Mouse (Mus musculus) heart, embryonic 14.5 days (tissue): ENCODE measurements around the gene Nin. TPM values are rescaled to one million over a fixed set of nuclear protein-coding genes. Genes with fewer than 3 reads are reported as not detected.
"Not testable (repeated sequence)": the region's sequence is repeated elsewhere in the genome, so short reads cannot be mapped to it uniquely, and the experiment has no call there.

ENCODE experiments used
- ATAC-seq: fragments of 200-750 bp; cut with Nextera tagmentation; 2 replicates; pipeline ENCODE4 v1.8.0; 2017; ENCODE audit warnings: low read depth, moderate TSS enrichment; ENCODE audit not compliant: insufficient number of reproducible peaks, insufficient read depth, low FRiP score
- H3K27ac ChIP-seq, 2 experiments: fragments of 200-500 bp in 1 of 2; fragments of 300-500 bp in 1 of 2; sonication (generic) in 1 of 2; replicated peaks in 1 of 2; 2 replicates each; pipeline ENCODE4 v1.5.1; 2012 to 2014; ENCODE audit warnings: low read depth in 2 of 2, low read length in 2 of 2, control low read depth in 1 of 2, mild to moderate bottlenecking in 1 of 2, mixed read lengths in 1 of 2; ENCODE audit not compliant: control insufficient read depth in 1 of 2, insufficient read depth in 1 of 2
- H3K27me3 ChIP-seq: fragments of 300-500 bp; sonication (generic); 2 replicates; pipeline ENCODE4 v1.6.1; 2014; ENCODE audit warnings: mild to moderate bottlenecking, low read length, control low read depth; ENCODE audit not compliant: control insufficient read depth, insufficient read depth
- H3K36me3 ChIP-seq: fragments of 300-500 bp; sonication (generic); 2 replicates; pipeline ENCODE4 v1.6.1; 2014; ENCODE audit warnings: mild to moderate bottlenecking, control low read depth, low read length, mixed read lengths; ENCODE audit not compliant: control insufficient read depth, insufficient read depth
- H3K4me1 ChIP-seq, 2 experiments: fragments of 200-500 bp in 1 of 2; fragments of 300-500 bp in 1 of 2; sonication (generic) in 1 of 2; 2 replicates each; pipeline ENCODE4 v1.6.1; 2012 to 2014; ENCODE audit warnings: low read length in 2 of 2, control low read depth in 1 of 2, mixed read lengths in 1 of 2; ENCODE audit not compliant: control insufficient read depth in 2 of 2, insufficient read depth in 2 of 2
- H3K4me2 ChIP-seq: fragments of 300-500 bp; sonication (generic); 2 replicates; pipeline ENCODE4 v1.6.1; 2014; ENCODE audit warnings: mild to moderate bottlenecking, low read length
- H3K4me3 ChIP-seq, 2 experiments: fragments of 200-500 bp in 1 of 2; fragments of 300-500 bp in 1 of 2; sonication (generic) in 1 of 2; 2 replicates each; pipeline ENCODE4 v1.5.1; 2012 to 2014; ENCODE audit warnings: low read length in 2 of 2, mild to moderate bottlenecking in 2 of 2, control low read depth in 1 of 2, low read depth in 1 of 2, moderate library complexity in 1 of 2; ENCODE audit not compliant: control insufficient read depth in 1 of 2, insufficient read depth in 1 of 2
- H3K9ac ChIP-seq: fragments of 300-500 bp; sonication (generic); 2 replicates; pipeline ENCODE4 v1.6.1; 2014; ENCODE audit warnings: mild to moderate bottlenecking, low read length
- H3K9me3 ChIP-seq: fragments of 300-500 bp; sonication (generic); 2 replicates; pipeline ENCODE4 v1.6.1; 2016; ENCODE audit warnings: low read length, control low read depth; ENCODE audit not compliant: control insufficient read depth
- WGBS: fragments of 180-500 bp; shearing (Covaris S2); extraction: QIAGEN DNeasy Blood & Tissue Kit; methylation state at CpG from one replicate; pipeline ENCODE4 v1.1.7; 2014; 5-methylcytosine and 5-hydroxymethylcytosine counted together
- polyA plus RNA-seq: library from polyadenylated mRNA; unstranded; fragments of >200 nt; fragmentation: Nextera tagmentation; extraction: Ambion mirVana; gene quantifications from 2 replicates; pipeline ENCODE4 v1.2.1, GENCODE M21; 2014

The Nin gene
- polyA plus RNA-seq, 1 experiment from 2014 or later = 10.8 TPM

- Histone ChIP-seq H3K27me3 (no peaks in the 10 kb centered on the region), H3K4me1 (peaks cover 7 to 10% of the 10 kb centered on the region in 2 experiments; a peak in 3 of 4 replicates), H3K4me2 (no peak overlapping the region), H3K36me3 (no peaks in the 10 kb centered on the region), H3K4me3 (no peak overlapping the region), H3K27ac (no peak overlapping the region), H3K9me3 (no peaks in the 10 kb centered on the region), H3K9ac (no peak overlapping the region)
- 84% methylated on average over 6 of the region's 6 CpGs for WGBS
- ATAC-seq = no peak
Observed at GRCm38 (mm10) chr12:70145586-70145985, 32.1 kb upstream of the Nin start.

DNA sequence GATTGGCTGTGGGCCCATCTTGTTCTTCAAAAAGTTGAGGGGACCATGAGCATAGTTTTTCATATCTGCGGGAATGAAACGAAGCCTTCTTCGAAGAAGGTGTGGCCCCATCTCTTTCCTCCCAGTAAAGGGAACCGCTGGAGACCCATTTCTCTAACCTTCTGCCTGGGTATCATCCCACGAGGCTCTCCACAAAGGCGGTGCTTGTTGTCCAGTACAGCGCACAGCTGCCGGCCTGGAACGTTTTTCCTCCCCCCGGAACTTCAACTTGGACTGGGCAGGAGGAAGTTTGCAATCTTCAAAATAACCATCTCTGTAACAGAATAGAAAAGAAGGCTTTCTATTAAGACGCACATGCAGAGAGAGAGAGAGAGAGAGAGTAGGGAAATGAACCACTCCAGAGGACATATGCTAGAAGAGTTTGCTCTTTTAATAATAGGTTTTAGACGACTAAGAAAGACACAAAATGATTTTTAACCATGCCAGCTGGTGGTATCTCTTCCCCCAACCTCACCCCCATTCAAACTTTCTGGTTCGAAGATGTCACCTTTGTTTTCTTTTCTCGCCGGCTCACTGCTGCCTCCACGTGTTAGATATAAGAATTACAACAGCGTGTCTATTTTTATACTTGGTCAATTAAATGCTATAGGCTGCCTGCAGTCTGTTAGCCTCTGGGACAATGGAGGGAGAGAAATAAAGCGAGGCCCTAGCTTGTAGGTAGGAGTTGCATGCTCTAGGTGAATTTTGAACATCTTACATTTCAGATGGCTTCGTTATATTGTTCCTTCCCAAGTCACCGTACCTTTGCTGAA is 31.3 kb upstream of the Nin start:
- Histone ChIP-seq H3K4me1 (peaks cover 7 to 10% of the 10 kb centered on the region in 2 experiments; a peak in 3 of 4 replicates), H3K9ac (no peak overlapping the region), H3K4me3 (no peak overlapping the region), H3K27ac (peak overlapping the region; percentile 56 to 78), H3K4me2 (no peak overlapping the region), H3K9me3 (no peaks in the 10 kb centered on the region), H3K36me3 (no peaks in the 10 kb centered on the region), H3K27me3 (no peaks in the 10 kb centered on the region)
- WGBS = 40% methylated on average over 20 of the region's 20 CpGs
- no peak for ATAC-seq

GRCm38 (mm10) chr12:70144106-70144587 is 30.6 kb upstream of the Nin start:
- H3K9me3 ChIP-seq, H3K4me2 ChIP-seq, H3K36me3 ChIP-seq, H3K27me3 ChIP-seq, H3K4me3 ChIP-seq: not testable (repeated sequence)
- Histone ChIP-seq H3K9ac (peak overlapping the region; percentile 59), H3K27ac (peak overlapping the region; percentile 37 to 78), H3K4me1 (peaks cover 7 to 10% of the 10 kb centered on the region in 2 experiments; a peak in 3 of 4 replicates)
- 0 out of 2 replicates have a peak, but pooled peaks have one; percentile 26 for ATAC-seq
- 2% methylated on average over 3 of the region's 3 CpGs for WGBS

DNA sequence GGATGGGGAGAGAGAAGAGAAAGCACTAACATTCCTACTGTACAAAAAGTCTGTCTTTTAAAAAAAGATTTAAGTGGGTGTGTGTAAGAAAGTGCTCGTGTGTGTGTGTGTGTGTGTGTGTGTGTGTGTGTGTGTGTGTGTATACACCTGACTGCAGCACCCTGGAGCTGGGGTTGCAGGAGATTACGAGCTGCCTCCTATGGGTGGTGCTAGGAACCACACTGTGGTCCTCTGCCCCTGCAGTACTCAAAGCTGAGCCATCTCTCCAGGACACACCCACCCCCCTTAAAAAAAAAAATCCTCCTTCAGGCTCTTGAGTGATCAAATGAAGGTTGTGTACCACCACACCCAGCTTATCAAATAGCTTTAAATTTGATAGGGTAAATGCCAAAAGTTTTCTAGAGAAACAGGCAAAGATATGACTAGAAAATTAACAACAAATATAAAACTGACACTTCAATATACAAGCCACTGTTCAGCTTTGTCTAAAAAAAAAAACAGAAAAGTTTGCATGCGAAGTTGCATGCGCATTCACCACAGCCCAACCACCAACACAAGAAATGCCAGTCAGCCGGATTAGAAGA is 27.6 kb upstream of the Nin start:
- no peaks in the 10 kb centered on the region for H3K36me3 ChIP-seq
- no peak for ATAC-seq
- no peak overlapping the region for H3K4me3 ChIP-seq
- 89% methylated on average over 5 of the region's 5 CpGs for WGBS
- no peaks in the 10 kb centered on the region for H3K27me3 ChIP-seq
- H3K9ac ChIP-seq = no peak overlapping the region
- no peak overlapping the region for H3K4me2 ChIP-seq
- no peak overlapping the region for H3K27ac ChIP-seq
- H3K9me3 ChIP-seq = no peaks in the 10 kb centered on the region
- peaks cover 3 to 5% of the 10 kb centered on the region in 2 experiments; a peak in 3 of 4 replicates for H3K4me1 ChIP-seq

DNA sequence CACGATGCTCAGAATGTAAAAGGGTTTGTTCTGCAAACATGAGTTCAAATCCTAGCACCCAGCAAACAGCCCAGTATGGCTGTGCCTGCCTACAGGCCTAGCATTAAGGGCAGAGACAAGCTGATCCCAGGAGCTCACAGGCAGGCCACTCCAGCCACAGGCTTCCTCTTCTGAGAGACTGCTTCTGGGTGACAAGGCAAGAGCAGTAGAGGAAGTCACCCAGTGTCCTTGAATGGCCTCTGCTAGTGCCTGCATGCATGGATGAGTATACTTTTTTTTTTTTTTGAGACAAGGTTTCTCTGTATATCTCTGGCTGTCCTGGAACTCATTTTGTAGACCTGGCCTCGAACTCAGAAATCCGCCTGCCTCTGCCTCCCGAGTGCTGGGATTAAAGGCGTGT is 27.0 kb upstream of the Nin start:
- H3K9ac ChIP-seq = no peak overlapping the region

DNA sequence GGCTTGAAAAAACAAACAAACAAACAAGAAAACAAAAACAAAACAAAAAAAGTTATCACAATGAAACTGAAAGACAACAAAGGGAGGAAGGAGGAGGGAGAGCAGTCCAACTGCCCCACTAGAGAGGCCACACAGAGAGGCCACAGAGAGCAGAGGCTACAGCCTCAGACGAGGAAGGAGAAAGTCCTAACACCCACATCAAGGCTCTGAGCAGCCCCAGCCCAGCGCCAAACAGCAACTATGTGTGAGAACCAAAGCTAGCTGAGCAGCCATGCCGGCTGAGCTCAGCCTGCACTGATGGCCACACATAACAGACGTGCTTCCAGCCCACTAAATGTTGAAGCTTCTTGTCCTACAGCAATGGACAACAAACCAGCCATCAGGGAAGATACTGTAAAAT is 26.4 kb upstream of the Nin start:
- Histone ChIP-seq H3K27me3 (no peaks in the 10 kb centered on the region), H3K9ac (no peak overlapping the region), H3K9me3 (no peaks in the 10 kb centered on the region), H3K36me3 (no peaks in the 10 kb centered on the region), H3K27ac (no peak overlapping the region), H3K4me1 (peaks cover 3 to 4% of the 10 kb centered on the region in 2 experiments; a peak in 3 of 4 replicates), H3K4me3 (no peak overlapping the region), H3K4me2 (no peak overlapping the region)
- WGBS = 59% methylated on average over 4 of the region's 4 CpGs
- ATAC-seq = no peak

More for the DNA sequence above, 27.0 kb upstream of the Nin start:
- H3K4me3 ChIP-seq = no peak overlapping the region
- peaks cover 3 to 5% of the 10 kb centered on the region in 2 experiments; a peak in 3 of 4 replicates for H3K4me1 ChIP-seq
- no peak overlapping the region for H3K4me2 ChIP-seq
- H3K27ac ChIP-seq = no peak overlapping the region
- WGBS = 94% methylated on average over 5 of the region's 5 CpGs
- no peak for ATAC-seq
- H3K27me3 ChIP-seq = no peaks in the 10 kb centered on the region
- H3K9me3 ChIP-seq = no peaks in the 10 kb centered on the region
- no peaks in the 10 kb centered on the region for H3K36me3 ChIP-seq

- no peaks in the 10 kb centered on the region for H3K9me3 ChIP-seq
- ATAC-seq = no peak
- no peak overlapping the region for H3K4me3 ChIP-seq
- H3K27me3 ChIP-seq = no peaks in the 10 kb centered on the region
- no peak overlapping the region for H3K9ac ChIP-seq
- no peak overlapping the region for H3K27ac ChIP-seq
- H3K4me1 ChIP-seq = no peaks in the 10 kb centered on the region
- 73% methylated on average over 9 of the region's 9 CpGs for WGBS
- H3K36me3 ChIP-seq = no peaks in the 10 kb centered on the region
- H3K4me2 ChIP-seq = no peak overlapping the region
Observed at GRCm38 (mm10) chr12:70137626-70138025, 24.1 kb upstream of the Nin start.
